Mouse (Mus musculus) megakaryocyte, embryonic 14.5 days (primary cell): ENCODE results near the gene Trpc3.

Source experiments
- FLI1 ChIP-seq: IDR thresholded peaks from 2 replicates; pipeline ENCODE4 v1.6.1; 2012; ENCODE audit warnings: low read length, inconsistent platforms, mixed read lengths
- GATA1 ChIP-seq: IDR thresholded peaks from 3 replicates; pipeline ENCODE4 v1.6.1; 2012; ENCODE audit warnings: mixed read lengths, low read length, inconsistent platforms, borderline replicate concordance

GRCm38 (mm10) chr3:36644554-36645244, 45.3 kb downstream of the Trpc3 start:
- no peak for TF ChIP-seq GATA1
- no peak for TF ChIP-seq FLI1
